Mouse (Mus musculus): ENCODE data around the gene Glt1d1.
"Not testable (repeated sequence)": the region's sequence is repeated elsewhere in the genome, so short reads cannot be mapped to it uniquely, and the experiment has no call there.

The Glt1d1 gene

DNA sequence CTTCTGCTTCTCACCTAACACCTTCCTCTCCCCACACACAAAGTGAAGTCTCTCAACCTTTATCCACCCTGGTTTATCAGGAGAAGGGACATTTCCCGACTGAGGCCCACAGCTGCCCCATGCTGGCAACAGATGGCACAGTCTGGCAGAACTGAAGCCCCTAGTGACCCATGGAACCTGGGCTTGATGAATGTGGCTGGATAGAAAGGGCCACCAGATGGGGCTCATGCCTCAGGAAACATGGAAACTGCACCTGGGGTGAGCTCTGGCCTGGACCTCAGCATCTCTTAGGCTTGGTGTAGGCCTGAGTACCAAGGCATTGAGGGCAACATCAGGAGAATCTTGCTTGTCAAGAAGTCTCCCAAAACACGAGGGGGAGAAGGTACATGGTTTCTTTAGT, 66.5 kb downstream of the Glt1d1 start:
- Histone ChIP-seq H3K27me3 (ENCODE audit: control insufficient read depth, insufficient read depth, low read length, poor library complexity, severe bottlenecking) (no peaks in the 10 kb centered on the region), H3K36me3 (ENCODE audit: control insufficient read depth, insufficient read depth, low read length, poor library complexity, severe bottlenecking) (no peaks in the 10 kb centered on the region)
- DNase-seq (ENCODE audit: low read depth, low spot score) = no peak

- DNase-seq (ENCODE audit: low read depth, low spot score) = no peak
- no peaks in the 10 kb centered on the region for H3K36me3 ChIP-seq (ENCODE audit: control insufficient read depth, insufficient read depth, low read length, poor library complexity, severe bottlenecking)
- no peaks in the 10 kb centered on the region for H3K27me3 ChIP-seq (ENCODE audit: control insufficient read depth, insufficient read depth, low read length, poor library complexity, severe bottlenecking)
Measured at GRCm38 (mm10) chr5:127699679-127700078, 67.6 kb downstream of the Glt1d1 start.

DNA sequence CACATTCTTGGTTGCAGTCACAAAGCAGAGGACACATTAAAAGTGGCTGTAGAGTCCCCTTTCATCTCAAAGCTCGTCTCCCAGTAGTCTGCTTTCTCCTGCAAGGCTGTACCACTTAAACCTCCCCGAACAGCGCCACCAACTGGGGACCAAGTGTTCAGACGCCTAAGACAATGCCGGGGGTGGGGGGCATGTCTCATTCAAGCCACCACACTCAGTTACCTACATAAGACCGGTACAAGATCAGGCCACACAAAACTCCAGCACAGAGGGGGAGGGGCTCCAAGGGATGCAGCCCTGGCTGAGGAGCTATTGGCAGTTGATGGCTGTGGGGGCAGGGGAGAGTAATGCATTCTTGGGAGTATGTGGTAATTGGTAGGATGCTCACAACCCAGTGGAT, 68.1 kb downstream of the Glt1d1 start:
- Histone ChIP-seq H3K36me3 (ENCODE audit: control insufficient read depth, insufficient read depth, low read length, poor library complexity, severe bottlenecking) (no peaks in the 10 kb centered on the region), H3K27me3 (ENCODE audit: control insufficient read depth, insufficient read depth, low read length, poor library complexity, severe bottlenecking) (no peaks in the 10 kb centered on the region)
- DNase-seq (ENCODE audit: low read depth, low spot score) = no peak

DNA sequence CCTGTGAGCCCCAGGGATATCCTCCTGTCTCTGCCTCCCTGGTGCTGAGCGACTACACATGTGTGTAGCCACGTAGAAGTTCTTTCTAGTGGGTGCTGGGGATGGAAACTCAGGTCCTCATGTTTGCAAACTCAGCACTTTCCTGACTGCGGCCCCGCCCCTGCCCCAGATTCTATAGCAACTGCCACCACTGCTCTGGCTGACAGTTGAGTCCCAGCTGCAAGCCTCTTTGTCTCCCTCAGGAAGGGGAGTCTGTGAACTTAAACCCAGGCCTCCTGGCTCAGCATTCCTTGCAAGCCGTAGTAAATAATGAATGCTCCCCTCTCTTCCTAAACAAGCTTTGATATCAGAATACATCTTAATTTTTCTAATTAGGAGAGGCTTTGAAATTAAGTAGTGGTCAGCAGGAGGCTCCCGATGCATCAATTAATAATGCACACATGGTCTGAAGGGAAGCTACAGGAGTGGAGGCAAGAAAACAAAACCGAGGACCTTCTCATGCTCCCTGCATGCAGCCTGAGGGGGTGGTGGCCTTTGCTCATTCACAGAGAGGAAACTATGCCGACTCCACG, 71.6 kb downstream of the Glt1d1 start:
- Histone ChIP-seq H3K27me3 (ENCODE audit: control insufficient read depth, insufficient read depth, low read length, poor library complexity, severe bottlenecking) (no peaks in the 10 kb centered on the region), H3K36me3 (ENCODE audit: control insufficient read depth, insufficient read depth, low read length, poor library complexity, severe bottlenecking) (no peaks in the 10 kb centered on the region)
- DNase-seq (ENCODE audit: low read depth, low spot score) = no peak

DNA sequence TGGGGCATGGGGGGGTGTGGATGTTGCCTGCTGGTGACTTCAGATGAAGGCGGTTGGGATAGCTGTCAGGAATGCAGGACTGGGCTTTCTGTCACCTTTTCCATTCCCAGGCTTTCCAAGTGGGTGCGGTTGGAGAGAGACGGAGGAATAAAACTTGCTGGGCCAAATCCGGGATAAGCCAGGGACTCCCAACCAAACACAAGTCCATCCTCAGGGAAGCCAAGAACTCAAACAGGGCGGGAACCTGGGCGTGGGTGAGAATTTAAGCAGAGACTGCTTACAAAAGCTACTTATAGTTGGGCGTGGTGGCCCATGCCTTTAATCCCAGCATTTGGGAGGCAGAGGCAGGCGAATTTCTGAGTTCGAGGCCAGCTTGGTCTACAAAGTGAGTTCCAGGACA, 73.2 kb downstream of the Glt1d1 start:
- no peak for DNase-seq (ENCODE audit: low read depth, low spot score)
- no peaks in the 10 kb centered on the region for H3K27me3 ChIP-seq (ENCODE audit: control insufficient read depth, insufficient read depth, low read length, poor library complexity, severe bottlenecking)
- H3K36me3 ChIP-seq (ENCODE audit: control insufficient read depth, insufficient read depth, low read length, poor library complexity, severe bottlenecking) = no peaks in the 10 kb centered on the region

GRCm38 (mm10) chr5:127705976-127706375, 73.9 kb downstream of the Glt1d1 start:
- Histone ChIP-seq H3K27me3 (ENCODE audit: control insufficient read depth, insufficient read depth, low read length, poor library complexity, severe bottlenecking) (no peaks in the 10 kb centered on the region), H3K36me3 (ENCODE audit: control insufficient read depth, insufficient read depth, low read length, poor library complexity, severe bottlenecking) (no peaks in the 10 kb centered on the region)
- DNase-seq (ENCODE audit: low read depth, low spot score) = no peak

GRCm38 (mm10) chr5:127708143-127708542, 76.1 kb downstream of the Glt1d1 start:
- no peak for DNase-seq (ENCODE audit: low read depth, low spot score)
- Histone ChIP-seq H3K27me3 (ENCODE audit: control insufficient read depth, insufficient read depth, low read length, poor library complexity, severe bottlenecking) (no peaks in the 10 kb centered on the region), H3K36me3 (ENCODE audit: control insufficient read depth, insufficient read depth, low read length, poor library complexity, severe bottlenecking) (no peaks in the 10 kb centered on the region)

GRCm38 (mm10) chr5:127714783-127715704, 83.0 kb downstream of the Glt1d1 start:
- DNase-seq (ENCODE audit: low read depth, low spot score) = no peak
- Histone ChIP-seq H3K27me3 (ENCODE audit: control insufficient read depth, insufficient read depth, low read length, poor library complexity, severe bottlenecking) (no peaks in the 10 kb centered on the region), H3K36me3 (ENCODE audit: control insufficient read depth, insufficient read depth, low read length, poor library complexity, severe bottlenecking) (no peaks in the 10 kb centered on the region)

GRCm38 (mm10) chr5:127720591-127721379, 88.7 kb downstream of the Glt1d1 start:
- Histone ChIP-seq H3K36me3 (ENCODE audit: control insufficient read depth, insufficient read depth, low read length, poor library complexity, severe bottlenecking) (no peaks in the 10 kb centered on the region), H3K27me3 (ENCODE audit: control insufficient read depth, insufficient read depth, low read length, poor library complexity, severe bottlenecking) (no peaks in the 10 kb centered on the region)
- DNase-seq (ENCODE audit: low read depth, low spot score) = no peak

- not testable (repeated sequence) for H3K36me3 ChIP-seq (ENCODE audit: control insufficient read depth, insufficient read depth, low read length, poor library complexity, severe bottlenecking); H3K27me3 ChIP-seq (ENCODE audit: control insufficient read depth, insufficient read depth, low read length, poor library complexity, severe bottlenecking); DNase-seq (ENCODE audit: low read depth, low spot score)
Measured at GRCm38 (mm10) chr5:127722171-127722570, 90.1 kb downstream of the Glt1d1 start.

DNA sequence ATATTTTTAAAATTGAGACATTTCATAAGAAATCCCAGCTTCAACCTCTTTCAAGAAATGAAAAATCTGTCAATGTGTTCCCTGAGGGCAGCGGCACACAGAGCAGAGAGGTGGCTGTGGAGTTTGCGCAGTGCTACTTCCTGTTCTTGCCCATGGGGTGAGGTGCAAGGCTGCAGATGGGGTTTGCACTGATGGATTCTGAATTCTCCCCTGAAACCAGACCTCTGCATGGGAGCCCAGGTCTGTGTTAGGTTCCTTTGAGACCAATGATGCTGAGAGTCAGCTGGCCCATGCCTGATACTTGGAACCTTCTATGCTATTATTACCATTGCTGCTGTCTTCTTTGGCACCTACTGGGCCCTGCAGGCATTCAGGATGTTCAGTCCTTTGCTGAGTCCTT, 98.3 kb downstream of the Glt1d1 start:
- Histone ChIP-seq H3K36me3 (ENCODE audit: control insufficient read depth, insufficient read depth, low read length, poor library complexity, severe bottlenecking) (no peaks in the 10 kb centered on the region), H3K27me3 (ENCODE audit: control insufficient read depth, insufficient read depth, low read length, poor library complexity, severe bottlenecking) (no peaks in the 10 kb centered on the region)
- DNase-seq (ENCODE audit: low read depth, low spot score) = no peak

DNA sequence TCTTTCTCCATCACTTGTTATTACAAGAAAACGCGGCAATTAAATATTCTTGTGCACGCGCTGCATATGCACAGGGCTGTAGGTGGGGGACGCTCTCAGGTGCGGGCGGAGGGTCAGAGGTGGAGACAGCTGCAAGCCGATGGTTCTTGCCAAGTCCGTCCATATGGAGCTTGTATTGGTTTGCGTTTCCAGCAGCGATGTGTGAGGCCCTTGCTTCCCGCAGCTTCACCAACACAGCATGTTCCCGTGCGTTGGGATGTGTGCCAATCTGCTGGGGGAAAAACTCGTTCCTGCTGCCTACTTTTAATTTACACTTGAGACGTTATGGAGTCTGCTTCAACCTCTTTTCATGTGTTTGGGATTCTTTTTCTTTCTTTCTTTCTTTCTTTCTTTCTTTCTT, 109.3 kb downstream of the Glt1d1 start:
- DNase-seq (ENCODE audit: low read depth, low spot score) = no peak
- no peaks in the 10 kb centered on the region for H3K36me3 ChIP-seq (ENCODE audit: control insufficient read depth, insufficient read depth, low read length, poor library complexity, severe bottlenecking)
- H3K27me3 ChIP-seq (ENCODE audit: control insufficient read depth, insufficient read depth, low read length, poor library complexity, severe bottlenecking) = no peaks in the 10 kb centered on the region

GRCm38 (mm10) chr5:127749540-127749939, 117.5 kb downstream of the Glt1d1 start:
- not testable (repeated sequence) for H3K27me3 ChIP-seq (ENCODE audit: control insufficient read depth, insufficient read depth, low read length, poor library complexity, severe bottlenecking); H3K36me3 ChIP-seq (ENCODE audit: control insufficient read depth, insufficient read depth, low read length, poor library complexity, severe bottlenecking); DNase-seq (ENCODE audit: low read depth, low spot score)

DNA sequence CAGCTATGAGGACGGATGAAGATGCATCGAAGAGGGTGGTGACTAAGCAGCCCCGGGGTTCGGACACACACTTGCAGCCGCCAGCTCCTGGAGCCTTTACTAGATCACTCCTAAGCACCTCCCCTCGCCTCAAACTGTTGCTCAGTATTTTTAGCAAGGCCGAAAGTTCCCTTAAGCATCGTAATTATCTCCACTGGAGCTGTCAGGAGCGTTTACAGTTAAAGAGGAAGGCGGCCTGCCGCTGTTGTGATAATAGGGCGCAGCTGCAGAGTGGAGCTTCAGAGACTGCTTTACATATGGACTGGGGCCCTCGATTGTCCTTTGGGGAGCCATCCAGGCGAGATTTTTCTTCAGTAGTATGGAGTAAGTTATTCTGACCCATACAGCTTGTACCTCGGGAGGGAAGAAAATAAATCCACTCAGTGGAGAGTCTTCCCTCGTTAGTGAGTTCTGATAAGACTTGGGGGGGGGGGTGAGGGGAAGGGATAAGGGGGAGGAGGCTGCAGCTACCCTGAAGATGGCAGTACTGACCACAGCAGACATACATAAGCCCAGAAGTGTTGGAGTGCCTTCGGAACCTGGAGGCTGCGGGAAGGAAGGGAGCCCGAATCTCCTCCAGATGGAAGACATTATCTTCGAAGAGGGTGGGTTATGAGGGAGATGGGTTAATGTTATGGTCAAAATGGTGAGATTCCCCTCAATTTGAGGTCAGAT, 119.4 kb downstream of the Glt1d1 start:
- no peak for DNase-seq (ENCODE audit: low read depth, low spot score)
- H3K36me3 ChIP-seq (ENCODE audit: control insufficient read depth, insufficient read depth, low read length, poor library complexity, severe bottlenecking) = no peaks in the 10 kb centered on the region
- no peaks in the 10 kb centered on the region for H3K27me3 ChIP-seq (ENCODE audit: control insufficient read depth, insufficient read depth, low read length, poor library complexity, severe bottlenecking)
